Mouse (Mus musculus): ENCODE measurements around the gene Arhgef33. TPM values are rescaled to one million over a fixed set of nuclear protein-coding genes. Genes with fewer than 3 reads are reported as not detected.

Arhgef33 gene
- total RNA-seq, 2 experiments from 2014 or later, result 1.9 to 3.1 TPM

GRCm38 (mm10) chr17:80434430-80434829 is 127.2 kb downstream of the Arhgef33 start:
- no peak for DNase-seq (ENCODE audit: extremely low spot score in 1 of 2, low spot score in 1 of 2)

GRCm38 (mm10) chr17:80435680-80436079 is 128.5 kb downstream of the Arhgef33 start:
- no peak for DNase-seq (ENCODE audit: extremely low spot score in 1 of 2, low spot score in 1 of 2)

DNA sequence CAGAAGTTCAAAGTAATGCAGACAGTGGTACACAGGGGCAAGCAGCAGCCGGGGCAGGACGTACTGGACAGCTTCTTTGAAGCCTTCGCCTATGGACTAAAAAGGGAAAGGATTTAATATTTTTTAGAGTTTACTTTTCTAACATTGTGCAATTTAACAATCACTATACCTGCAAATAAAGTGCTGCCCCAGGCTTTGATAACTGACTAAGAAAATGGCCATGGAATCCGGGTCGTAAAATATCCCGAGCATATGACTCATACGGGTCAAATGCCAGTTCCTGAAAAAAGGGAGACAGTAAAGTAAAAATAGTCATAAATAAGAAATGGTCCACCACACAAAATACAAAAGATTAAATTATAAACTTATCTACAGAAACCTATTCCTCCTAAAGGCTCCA is 138.2 kb downstream of the Arhgef33 start:
- no peak for DNase-seq (ENCODE audit: extremely low spot score in 1 of 2, low spot score in 1 of 2)

GRCm38 (mm10) chr17:80446470-80446869 is 139.3 kb downstream of the Arhgef33 start:
- no peak for DNase-seq (ENCODE audit: extremely low spot score in 1 of 2, low spot score in 1 of 2)

Other genes starting within 250 kb of the Arhgef33 start
- 10 to 100 TPM; 57.1 to 64.1 TPM for gene Hnrnpll, start 245.1 kb upstream of the Arhgef33 start, total RNA-seq (2021)
- 1 to 10 TPM; 3.7 to 4.1 TPM for gene Galm, start 179.9 kb upstream of the Arhgef33 start, total RNA-seq (2021)
- 100 to 1,000 TPM; 108 to 115 TPM for gene Srsf7, start 100.1 kb upstream of the Arhgef33 start, total RNA-seq (2021)
- under 1 TPM; 0.12 to 0.42 TPM for gene Ttc39d, start 99.9 kb upstream of the Arhgef33 start, total RNA-seq (2021)
- gene Gemin6, start 83.0 kb upstream of the Arhgef33 start, total RNA-seq (2021), result 1 to 10 TPM; 4.8 to 5.9 TPM
- 10 to 100 TPM; 17.0 to 19.1 TPM for gene Morn2, start 17.2 kb upstream of the Arhgef33 start, total RNA-seq (2021)
- 10 to 100 TPM; 35.2 to 39.9 TPM for gene Dhx57, start 16.9 kb upstream of the Arhgef33 start, total RNA-seq (2021)
- 1 to 10 TPM; 1.8 to 3.0 TPM for gene Gm10190, start 66.1 kb downstream of the Arhgef33 start, total RNA-seq (2021)
- 10 to 100 TPM; 31.6 to 34.3 TPM for gene Sos1, start 173.0 kb downstream of the Arhgef33 start, total RNA-seq (2021)